Mouse (Mus musculus): ENCODE measurements at regions not wholly inside any gene's neighbourhood (a gene's known extent, or its start where the extent isn't known, plus 50 kb on each side); places are given as distances from the start of the nearest gene placed in this dataset.

DNA sequence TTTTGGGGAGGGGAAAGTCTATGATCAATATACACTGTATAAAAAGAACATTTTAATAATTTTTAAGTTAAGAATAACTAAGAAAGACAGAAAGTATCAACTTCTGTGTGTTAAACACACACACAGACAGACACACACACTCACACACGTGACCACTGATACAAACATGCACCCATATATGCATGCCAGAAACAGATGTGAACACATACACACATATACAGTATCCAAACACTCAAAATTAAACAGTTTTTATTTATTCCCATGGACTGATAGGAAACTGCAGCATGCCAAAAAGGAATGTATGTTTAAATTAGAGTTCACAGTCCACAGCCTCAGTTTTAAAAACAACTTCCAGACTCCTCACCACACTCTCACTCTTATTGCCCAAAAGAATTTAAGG lies 203.4 kb upstream of the Tbl1x start:
- DNase-seq (ENCODE audit: low read depth): no peak
- TF ChIP-seq CTCF (IDR thresholded peaks at IDR 0.05; ENCODE audit: borderline replicate concordance, extremely low read depth, insufficient read depth, insufficient read length): no peak
- no peak for TF ChIP-seq POLR2A (IDR thresholded peaks at IDR 0.05; ENCODE audit: borderline replicate concordance, extremely low read depth, insufficient read depth, insufficient read length, poor library complexity, severe bottlenecking)

DNA sequence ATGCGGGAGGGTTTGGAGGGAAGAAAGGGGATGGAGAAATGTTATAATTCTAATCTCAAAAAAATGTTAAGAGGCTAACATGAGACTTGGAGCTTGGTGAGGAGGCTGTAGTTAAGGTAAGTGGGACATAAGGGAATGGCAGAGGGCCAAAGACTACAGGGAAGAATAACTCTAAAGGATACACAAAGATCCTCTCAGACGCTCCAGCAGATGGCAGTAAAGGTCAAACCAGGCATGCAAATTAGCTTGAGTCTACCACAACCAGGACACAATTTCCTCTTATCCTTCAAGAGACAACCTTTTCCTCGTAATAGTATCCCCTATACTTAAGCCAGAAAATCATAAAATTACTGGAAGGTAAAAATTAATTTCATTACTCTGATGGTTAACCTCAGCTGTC lies 196.4 kb upstream of the Tbl1x start:
- TF ChIP-seq CTCF (IDR thresholded peaks at IDR 0.05; ENCODE audit: borderline replicate concordance, extremely low read depth, insufficient read depth, insufficient read length): peak; percentile 29; the same call in 1 of the 2 replicates
- TF ChIP-seq POLR2A (IDR thresholded peaks at IDR 0.05; ENCODE audit: borderline replicate concordance, extremely low read depth, insufficient read depth, insufficient read length, poor library complexity, severe bottlenecking): no peak

DNA sequence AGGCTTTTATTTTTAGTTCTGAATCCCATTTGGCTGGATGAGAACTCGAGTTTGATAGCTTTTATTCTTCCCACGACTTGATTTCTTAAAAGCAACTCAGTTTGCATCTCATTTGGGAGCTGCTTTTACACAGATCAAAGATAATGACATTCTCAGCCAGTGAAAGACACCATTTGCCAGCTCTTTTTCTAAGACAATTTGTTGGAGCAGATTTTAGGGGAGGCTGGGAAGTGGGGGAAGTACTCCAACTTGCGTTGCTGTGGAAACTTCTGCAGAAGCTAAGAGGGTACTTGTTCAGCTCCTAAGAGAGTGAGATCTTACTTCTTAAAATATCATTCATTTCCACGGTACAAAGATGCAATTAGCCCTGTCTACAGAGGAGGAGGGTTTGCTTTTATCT lies 187.2 kb upstream of the Tbl1x start:
- peak; percentile 74 for DNase-seq (ENCODE audit: low read depth)
- TF ChIP-seq POLR2A (IDR thresholded peaks at IDR 0.05; ENCODE audit: borderline replicate concordance, extremely low read depth, insufficient read depth, insufficient read length, poor library complexity, severe bottlenecking) (no peak), CTCF (IDR thresholded peaks at IDR 0.05; ENCODE audit: borderline replicate concordance, extremely low read depth, insufficient read depth, insufficient read length) (no peak)

More for the DNA sequence above, 196.4 kb upstream of the Tbl1x start:
- DNase-seq (ENCODE audit: low read depth): peak; percentile 67

DNA sequence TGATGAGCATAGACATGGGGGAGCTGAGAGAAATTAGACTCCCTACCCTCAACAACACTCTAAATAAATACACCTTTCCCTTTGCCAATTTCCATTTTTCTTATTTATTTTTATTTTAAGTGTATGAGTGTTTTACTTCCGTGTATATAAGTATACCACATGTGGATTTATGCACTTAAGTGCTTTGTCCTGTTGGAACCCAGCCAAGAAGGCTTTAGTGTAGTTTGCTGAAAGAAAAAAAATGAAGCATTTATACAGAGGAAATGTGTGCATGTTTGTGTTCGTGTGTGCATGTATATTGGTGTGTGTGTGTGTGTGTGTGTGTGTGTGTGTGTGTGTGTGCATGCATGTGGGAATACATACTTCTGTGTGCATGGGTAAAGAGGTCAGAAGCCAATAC lies 157.6 kb upstream of the Tbl1x start:
- no peak for TF ChIP-seq POLR2A (IDR thresholded peaks at IDR 0.05; ENCODE audit: borderline replicate concordance, extremely low read depth, insufficient read depth, insufficient read length, poor library complexity, severe bottlenecking)
- TF ChIP-seq CTCF (IDR thresholded peaks at IDR 0.05; ENCODE audit: borderline replicate concordance, extremely low read depth, insufficient read depth, insufficient read length): no peak
- DNase-seq (ENCODE audit: low read depth): no peak

DNA sequence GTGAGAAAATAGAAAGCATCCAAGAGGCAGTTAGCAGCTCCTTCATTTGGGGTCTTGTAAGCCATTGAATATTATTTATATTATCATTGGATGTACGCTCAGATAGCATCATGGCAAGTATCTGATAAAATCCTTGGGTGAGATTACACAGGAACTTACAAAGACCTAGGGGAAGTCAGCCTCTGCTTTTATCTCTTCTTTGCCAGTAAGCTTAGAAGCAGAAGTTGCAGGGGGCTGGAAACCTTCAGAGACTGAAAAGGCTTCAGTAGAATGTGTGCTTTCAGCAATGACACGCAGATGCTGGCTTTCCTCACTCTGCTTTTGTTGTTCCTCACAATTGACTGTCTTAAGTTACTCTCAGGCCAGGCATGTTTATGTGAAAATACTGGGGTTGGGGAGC lies 150.3 kb upstream of the Tbl1x start:
- peak; percentile 37 for DNase-seq (ENCODE audit: low read depth)
- TF ChIP-seq CTCF (IDR thresholded peaks at IDR 0.05; ENCODE audit: borderline replicate concordance, extremely low read depth, insufficient read depth, insufficient read length) (no peak), POLR2A (IDR thresholded peaks at IDR 0.05; ENCODE audit: borderline replicate concordance, extremely low read depth, insufficient read depth, insufficient read length, poor library complexity, severe bottlenecking) (no peak)

DNA sequence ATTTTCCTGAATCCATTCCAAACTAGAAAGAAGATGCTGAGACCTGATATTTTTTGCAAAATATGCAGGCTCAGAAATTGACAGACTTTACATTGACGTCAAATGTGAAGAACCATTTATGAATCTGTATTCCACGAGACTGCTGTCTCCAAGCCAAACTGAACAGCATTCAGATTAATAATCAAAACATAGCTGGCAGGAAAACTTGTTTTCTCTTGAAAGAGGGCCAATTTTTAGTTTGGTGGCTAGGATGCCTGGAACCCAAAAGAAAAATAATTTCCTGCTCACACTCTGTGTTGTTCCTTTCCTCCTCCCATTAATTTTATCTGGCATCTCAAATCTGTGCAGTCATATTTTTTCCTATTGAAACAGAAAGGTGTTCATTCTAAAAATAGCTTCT lies 149.7 kb upstream of the Tbl1x start:
- peak; percentile 58 for DNase-seq (ENCODE audit: low read depth)
- no peak for TF ChIP-seq POLR2A (IDR thresholded peaks at IDR 0.05; ENCODE audit: borderline replicate concordance, extremely low read depth, insufficient read depth, insufficient read length, poor library complexity, severe bottlenecking)
- no peak for TF ChIP-seq CTCF (IDR thresholded peaks at IDR 0.05; ENCODE audit: borderline replicate concordance, extremely low read depth, insufficient read depth, insufficient read length)

DNA sequence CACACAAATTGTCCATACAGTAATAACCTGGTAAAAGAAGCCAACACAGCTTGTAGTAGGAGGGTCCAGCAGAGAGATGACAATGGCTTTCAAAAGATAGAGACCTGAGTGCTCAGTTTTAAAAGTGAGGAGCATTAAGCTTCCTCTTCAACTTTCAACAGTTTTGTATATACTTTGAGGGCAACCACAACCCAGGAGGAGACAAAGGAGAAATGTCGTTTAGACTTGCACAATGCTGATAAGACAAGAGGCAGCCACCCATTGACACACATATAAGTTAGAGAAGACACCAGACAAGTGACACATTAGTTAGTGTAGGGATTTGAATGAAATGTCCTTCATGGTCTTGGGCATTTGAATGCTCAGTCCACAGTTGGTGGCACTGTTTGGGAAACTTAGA lies 147.2 kb upstream of the Tbl1x start:
- no peak for DNase-seq (ENCODE audit: low read depth)
- TF ChIP-seq POLR2A (IDR thresholded peaks at IDR 0.05; ENCODE audit: borderline replicate concordance, extremely low read depth, insufficient read depth, insufficient read length, poor library complexity, severe bottlenecking) (no peak), CTCF (IDR thresholded peaks at IDR 0.05; ENCODE audit: borderline replicate concordance, extremely low read depth, insufficient read depth, insufficient read length) (no peak)

DNA sequence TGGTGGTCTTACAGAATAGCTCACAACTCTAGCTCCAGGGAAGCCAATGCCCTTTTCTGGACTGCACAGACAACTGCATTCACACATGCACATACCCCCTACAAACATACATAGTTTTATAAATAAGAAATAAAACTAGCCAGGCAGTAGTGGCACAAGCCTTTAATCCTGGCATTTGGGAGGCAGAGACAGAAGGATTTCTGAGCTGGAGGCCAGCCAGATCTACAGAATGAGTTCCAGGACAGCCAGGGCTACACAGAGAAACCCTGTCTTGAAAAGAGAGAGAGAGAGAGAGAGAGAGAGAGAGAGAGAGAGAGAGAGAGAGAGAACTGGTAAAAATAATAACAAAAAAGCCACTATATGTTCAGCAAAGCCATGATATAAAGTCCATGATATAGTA lies 143.5 kb upstream of the Tbl1x start:
- DNase-seq (ENCODE audit: low read depth): no peak
- TF ChIP-seq POLR2A (IDR thresholded peaks at IDR 0.05; ENCODE audit: borderline replicate concordance, extremely low read depth, insufficient read depth, insufficient read length, poor library complexity, severe bottlenecking) (no peak), CTCF (IDR thresholded peaks at IDR 0.05; ENCODE audit: borderline replicate concordance, extremely low read depth, insufficient read depth, insufficient read length) (no peak)

DNA sequence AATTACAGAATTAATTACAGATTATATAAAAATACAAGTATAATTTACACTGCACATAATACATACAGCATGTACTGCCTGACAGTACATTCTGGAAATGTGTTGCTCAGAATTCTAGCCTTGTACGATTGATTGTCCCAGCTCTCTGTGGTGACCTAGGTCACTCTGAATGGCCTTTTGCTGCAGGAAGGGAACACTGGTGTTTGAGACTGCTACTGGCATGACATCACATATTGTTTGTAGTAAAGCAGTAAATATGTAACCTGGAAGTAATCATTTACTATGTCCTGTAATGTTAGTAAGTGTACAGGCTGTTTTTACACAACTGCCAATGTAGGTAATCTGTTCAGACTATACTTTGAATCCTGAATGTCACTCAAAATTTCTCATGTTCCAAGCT lies 123.5 kb upstream of the Tbl1x start:
- no peak for DNase-seq (ENCODE audit: low read depth)
- TF ChIP-seq POLR2A (IDR thresholded peaks at IDR 0.05; ENCODE audit: borderline replicate concordance, extremely low read depth, insufficient read depth, insufficient read length, poor library complexity, severe bottlenecking) (no peak), CTCF (IDR thresholded peaks at IDR 0.05; ENCODE audit: borderline replicate concordance, extremely low read depth, insufficient read depth, insufficient read length) (no peak)

DNA sequence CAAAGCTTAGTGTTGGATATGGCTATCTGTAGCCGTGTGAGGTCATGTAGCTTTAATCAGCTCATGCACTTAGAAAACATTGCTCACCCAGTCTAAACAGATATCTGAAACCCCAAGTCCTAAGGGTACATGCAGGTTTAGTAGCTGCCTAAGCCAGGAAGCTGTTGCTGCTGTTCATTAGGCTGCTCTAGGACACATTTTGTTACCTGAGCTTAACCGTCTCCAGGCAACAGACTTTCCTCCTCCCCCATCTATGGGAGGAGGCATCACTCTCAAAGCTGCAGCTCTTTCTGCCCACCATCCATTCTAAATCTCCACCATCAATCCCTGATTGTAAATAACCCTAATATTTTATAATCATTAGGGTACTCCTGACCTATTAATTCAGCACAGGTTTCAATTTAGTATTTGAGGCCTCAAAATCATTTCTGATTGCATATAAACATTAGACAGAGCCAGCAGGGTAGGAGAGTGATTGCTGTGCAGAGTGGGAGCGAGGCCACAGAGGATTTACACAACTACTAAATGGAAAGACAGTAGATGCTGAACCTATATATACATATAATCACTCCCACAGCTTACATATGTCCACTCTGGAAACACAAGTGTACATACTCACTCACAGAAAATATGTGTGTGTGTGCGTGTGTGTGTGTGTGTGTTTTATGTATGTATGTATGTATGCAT lies 118.9 kb upstream of the Tbl1x start:
- DNase-seq (ENCODE audit: low read depth): peak; percentile 57
- no peak for TF ChIP-seq POLR2A (IDR thresholded peaks at IDR 0.05; ENCODE audit: borderline replicate concordance, extremely low read depth, insufficient read depth, insufficient read length, poor library complexity, severe bottlenecking)
- TF ChIP-seq CTCF (IDR thresholded peaks at IDR 0.05; ENCODE audit: borderline replicate concordance, extremely low read depth, insufficient read depth, insufficient read length): no peak

DNA sequence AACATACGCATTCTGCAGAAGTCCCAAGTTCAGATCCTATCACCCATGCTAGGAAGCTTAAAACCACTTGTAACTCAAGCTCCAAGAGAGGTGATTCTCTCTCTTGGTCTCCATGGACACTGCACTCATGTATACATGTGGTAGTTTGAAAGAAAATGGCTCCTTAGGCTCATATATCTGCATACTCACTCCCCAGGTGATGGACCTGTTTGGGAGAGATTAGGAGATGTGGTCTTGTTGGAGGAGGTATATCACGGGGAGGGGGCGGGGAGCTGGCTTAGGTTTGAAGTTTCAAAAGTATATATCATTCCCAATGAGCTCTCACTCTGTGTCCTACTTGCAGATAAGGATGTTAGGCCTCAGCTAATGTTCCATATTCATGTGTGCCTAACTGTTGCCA lies 103.9 kb upstream of the Tbl1x start:
- TF ChIP-seq POLR2A (IDR thresholded peaks at IDR 0.05; ENCODE audit: borderline replicate concordance, extremely low read depth, insufficient read depth, insufficient read length, poor library complexity, severe bottlenecking): no peak
- no peak for TF ChIP-seq CTCF (IDR thresholded peaks at IDR 0.05; ENCODE audit: borderline replicate concordance, extremely low read depth, insufficient read depth, insufficient read length)

DNA sequence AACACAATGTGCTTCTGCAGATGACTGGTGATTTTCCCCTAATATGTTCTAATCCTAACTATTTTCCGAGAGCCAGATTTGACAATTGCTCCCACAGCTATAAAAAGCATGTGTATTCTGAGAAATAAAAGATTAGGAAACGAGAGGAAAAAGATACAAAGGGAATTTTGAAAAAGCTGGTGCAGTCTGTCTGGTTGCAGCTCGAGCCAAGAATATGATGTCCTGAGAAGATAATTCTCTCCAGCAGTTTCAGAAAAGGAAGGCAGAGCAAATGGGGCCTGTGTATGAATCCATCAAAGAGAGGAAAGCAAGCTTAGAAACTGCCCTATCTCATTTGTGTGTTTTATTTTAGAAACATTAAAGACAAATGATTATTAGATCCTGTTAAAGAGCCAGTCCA lies 102.9 kb upstream of the Tbl1x start:
- no peak for DNase-seq (ENCODE audit: low read depth)
- TF ChIP-seq CTCF (IDR thresholded peaks at IDR 0.05; ENCODE audit: borderline replicate concordance, extremely low read depth, insufficient read depth, insufficient read length) (no peak), POLR2A (IDR thresholded peaks at IDR 0.05; ENCODE audit: borderline replicate concordance, extremely low read depth, insufficient read depth, insufficient read length, poor library complexity, severe bottlenecking) (no peak)

More for the DNA sequence above, 103.9 kb upstream of the Tbl1x start:
- DNase-seq (ENCODE audit: low read depth): no peak

Measured in brain, embryonic 14.5 days (tissue).